Mouse (Mus musculus) left cerebral cortex, postnatal 14 days (tissue): Measurements from ENCODE around the gene Mrpl45. TPM values are rescaled to one million over a fixed set of nuclear protein-coding genes. Genes with fewer than 3 reads are reported as not detected.

Experiments used
- DNase-seq, 2 experiments: peaks; one replicate each; pipeline ENCODE4 v3.0.0; 2021 to 2022; ENCODE audit warnings: low spot score in 2 of 2, mixed read lengths in 1 of 2
- intact Hi-C: fragments of 180-260 bp; cut with DNase I; formaldehyde crosslinking; loops from one replicate; pipeline ENCODE4 v1.15.1; 2025
- total RNA-seq, 2 experiments: library from RNA; stranded (reverse); gene quantifications; 2 replicates each; pipeline ENCODE4 v1.2.3; 2021

The Mrpl45 gene
- total RNA-seq, 2 experiments from 2014 or later, result 18.2 to 20.7 TPM

DNA sequence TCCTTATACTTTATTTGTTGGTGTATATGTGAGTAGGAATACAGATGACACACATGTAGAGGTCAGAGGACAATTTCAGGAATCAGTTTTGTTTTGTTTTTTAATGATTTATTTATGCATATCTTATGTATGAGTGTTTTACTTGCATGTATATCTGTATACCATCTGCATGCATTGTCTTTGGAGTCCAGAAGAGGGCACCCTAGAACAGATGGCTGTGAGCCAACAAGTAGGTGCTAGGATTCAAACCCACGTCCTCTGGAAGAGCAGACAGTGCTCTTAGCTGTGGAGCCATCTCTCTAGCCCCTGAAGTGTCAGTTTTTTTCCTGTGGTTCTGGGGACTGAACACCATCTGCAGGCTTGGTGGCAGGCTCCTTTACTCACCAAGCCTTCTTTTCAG is 9.7 kb downstream of the Mrpl45 start:
- DNase-seq, result no peak
- intact Hi-C loops, result no loop called here

GRCm38 (mm10) chr11:97328148-97328547 is 12.6 kb downstream of the Mrpl45 start:
- intact Hi-C loops, result no loop called here
- peak; percentile 53 to 75 for DNase-seq

GRCm38 (mm10) chr11:97330315-97330714 is 14.8 kb downstream of the Mrpl45 start:
- intact Hi-C loops, result no loop called here

DNA sequence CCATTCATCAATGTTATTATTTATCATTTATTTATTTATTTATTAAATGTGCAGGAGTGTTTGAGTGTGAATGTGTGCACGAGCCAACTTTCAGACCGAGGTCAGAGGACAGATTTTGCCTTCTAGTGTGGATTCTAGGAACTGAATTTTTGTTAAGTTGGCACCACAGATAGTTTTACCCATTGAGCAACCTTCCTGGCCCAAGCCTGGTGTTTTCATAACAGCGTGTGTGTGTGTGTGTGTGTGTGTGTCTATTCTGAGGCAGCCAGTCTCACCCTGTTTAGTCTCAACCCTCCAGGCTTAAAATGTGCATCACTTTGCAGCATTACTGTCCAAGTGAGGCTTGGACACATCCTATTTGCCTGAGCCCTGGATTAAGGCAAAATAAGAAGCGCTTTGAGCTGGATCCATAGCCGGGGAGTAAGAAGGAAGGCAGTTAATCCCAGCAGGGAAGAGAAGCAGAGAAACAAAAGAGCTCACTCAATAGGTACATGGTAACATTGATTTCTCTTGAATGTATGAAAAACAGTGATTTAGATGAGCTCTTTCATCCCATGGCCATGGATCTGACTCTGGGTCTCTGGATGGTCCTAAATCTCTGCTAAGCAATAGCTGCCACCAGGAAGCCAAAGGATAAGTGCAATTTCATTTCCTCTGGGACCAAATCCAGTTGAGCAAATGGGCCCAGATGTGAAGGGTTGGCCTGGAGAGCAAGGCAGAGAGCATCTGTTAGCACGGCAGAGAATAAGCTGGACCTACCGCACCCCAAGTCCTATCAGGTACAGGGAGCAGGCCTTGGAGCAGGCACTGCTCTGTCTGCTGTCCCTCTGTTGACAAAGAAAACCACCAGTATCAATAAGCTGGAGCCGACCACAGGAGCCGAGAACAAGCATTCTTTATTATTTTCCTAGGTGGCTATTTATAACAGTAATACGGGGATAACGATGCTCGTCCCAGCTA is 16.0 kb downstream of the Mrpl45 start:
- intact Hi-C loops, result no loop called here
- DNase-seq, result no peak

More at GRCm38 (mm10) chr11:97330315-97330714, 14.8 kb downstream of the Mrpl45 start:
- DNase-seq, result no peak

DNA sequence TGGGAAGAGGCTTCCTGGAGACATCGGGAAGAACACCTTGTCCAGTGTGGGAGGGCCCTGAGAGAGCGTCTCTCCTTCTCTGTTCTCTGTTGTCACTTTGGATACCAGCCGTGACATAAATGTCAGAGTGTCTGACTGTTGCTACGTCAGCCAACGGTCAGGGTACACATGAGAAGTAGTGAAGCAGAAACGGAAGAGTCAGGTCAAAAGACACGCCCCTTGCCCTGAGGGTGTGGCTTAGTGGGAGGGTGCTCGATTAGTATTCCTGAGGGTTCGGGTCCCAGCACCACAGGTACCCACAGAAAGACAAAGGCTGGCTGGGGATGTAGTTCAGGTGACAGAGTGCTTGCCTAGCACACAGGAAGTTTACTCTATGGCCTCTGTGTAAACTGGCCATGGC is 17.5 kb downstream of the Mrpl45 start:
- DNase-seq, result no peak
- intact Hi-C loops, result no loop called here

GRCm38 (mm10) chr11:97333896-97334295 is 18.4 kb downstream of the Mrpl45 start:
- no peak for DNase-seq
- intact Hi-C loops, result no loop called here

DNA sequence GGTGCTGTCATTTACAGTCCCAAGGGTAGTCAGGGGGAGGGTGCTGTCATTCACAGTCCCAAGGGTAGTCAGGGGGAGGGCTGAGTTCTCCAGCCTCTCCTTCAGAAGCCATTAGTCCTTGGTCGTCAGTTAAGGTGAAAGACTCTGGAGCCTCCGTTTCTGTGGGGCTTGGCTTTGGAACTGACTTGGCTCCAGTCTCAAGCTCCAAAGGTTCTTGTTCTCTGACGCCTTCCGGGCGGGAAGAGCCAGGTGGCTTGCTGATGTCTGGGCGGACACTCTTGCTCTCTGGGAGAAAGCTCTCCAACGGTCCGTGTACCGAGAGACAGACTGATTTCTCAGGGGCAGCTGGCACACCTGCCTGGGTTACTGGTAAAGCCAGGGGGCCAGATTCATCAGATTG is 18.9 kb downstream of the Mrpl45 start:
- DNase-seq, result no peak

GRCm38 (mm10) chr11:97336238-97336637 is 20.7 kb downstream of the Mrpl45 start:
- DNase-seq, result no peak
- intact Hi-C loops, result no loop called here

More for the DNA sequence above, 18.9 kb downstream of the Mrpl45 start:
- intact Hi-C loops, result no loop called here

DNA sequence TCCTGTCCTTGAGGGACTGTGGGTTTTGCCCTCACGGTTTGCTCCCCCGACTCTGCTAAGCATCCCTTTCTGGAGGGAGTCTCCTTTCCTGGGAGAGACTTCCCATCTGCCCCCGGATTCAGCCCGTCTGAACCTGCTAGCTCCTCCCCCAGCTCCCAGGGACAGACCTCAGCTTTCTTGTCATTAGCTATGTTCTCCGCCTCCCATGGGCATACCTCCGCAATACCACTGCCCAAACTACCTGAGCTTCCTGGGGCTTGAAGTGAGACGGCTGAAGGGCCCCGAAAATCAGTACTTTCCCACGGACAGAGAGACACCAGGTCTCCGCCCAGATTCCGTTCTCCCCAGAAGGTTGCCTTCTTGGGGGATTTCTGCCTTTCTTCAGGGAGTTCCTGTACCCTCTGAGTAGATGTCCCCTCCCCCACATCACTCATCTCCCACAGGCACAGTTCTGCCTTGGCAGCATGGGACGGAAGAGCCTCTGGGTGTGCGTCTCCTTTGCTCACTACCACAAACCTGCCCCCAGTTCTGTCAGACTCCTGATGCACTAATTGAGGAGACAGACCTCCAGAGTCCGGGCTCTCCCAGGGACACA is 21.3 kb downstream of the Mrpl45 start:
- DNase-seq, result no peak
- intact Hi-C loops, result no loop called here

GRCm38 (mm10) chr11:97337363-97337762 is 21.8 kb downstream of the Mrpl45 start:
- no peak for DNase-seq
- intact Hi-C loops, result no loop called here

DNA sequence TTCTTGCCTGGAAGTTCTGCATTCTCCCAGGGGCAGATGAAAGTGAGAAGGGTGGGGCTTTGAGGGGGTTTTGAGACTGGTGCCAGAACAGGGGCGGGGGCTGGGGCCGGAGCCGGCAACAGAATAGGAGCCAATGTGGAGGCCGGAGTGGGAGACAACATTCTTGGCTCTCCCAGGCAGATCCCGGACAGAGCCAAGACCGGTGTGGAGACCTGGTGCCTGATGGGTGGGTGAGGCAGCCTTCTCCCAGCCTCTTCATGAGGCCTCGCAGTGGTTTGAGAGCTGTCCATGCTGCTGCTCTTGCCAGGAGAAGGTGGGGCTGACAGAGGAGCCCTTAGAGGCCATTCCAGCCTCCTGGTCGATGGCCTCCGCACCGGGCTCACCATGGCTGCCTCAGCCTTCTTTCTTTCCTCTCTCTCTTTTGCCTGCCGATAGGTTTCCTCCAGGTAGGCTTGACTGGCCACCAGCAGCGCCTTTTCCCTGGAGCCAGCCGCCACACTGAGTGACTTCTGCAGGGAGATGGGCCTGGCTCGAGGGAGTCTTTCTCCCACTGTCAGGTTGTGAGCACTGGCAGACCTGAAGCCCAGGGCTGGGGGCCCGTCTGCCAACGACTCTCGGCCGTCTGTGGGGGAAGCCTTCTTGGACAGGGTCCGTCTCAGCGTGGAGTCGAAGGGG is 22.9 kb downstream of the Mrpl45 start:
- intact Hi-C loops, result no loop called here
- no peak for DNase-seq

DNA sequence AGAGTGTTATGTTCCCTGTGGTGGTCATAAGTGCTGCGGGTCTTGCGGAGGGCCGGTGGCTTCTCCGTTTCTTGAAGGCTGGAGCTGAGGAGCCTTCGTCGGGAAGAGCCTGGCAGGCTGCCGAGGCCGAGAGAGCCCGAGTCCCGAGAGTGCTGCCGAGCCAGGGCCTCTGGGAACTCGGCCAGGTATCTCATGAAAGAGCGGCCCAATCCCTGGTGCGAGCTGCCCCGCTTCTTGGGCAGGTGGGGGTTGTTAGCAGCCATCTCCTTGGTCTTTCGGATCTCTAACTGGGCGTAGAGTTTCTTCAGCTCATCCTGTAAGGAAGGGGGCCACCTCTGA is 23.4 kb downstream of the Mrpl45 start:
- intact Hi-C loops, result no loop called here
- DNase-seq, result peak; percentile 64 to 65

- intact Hi-C loops, result no loop called here
- no peak for DNase-seq
Observed at GRCm38 (mm10) chr11:97343175-97343574, 27.7 kb downstream of the Mrpl45 start.

DNA sequence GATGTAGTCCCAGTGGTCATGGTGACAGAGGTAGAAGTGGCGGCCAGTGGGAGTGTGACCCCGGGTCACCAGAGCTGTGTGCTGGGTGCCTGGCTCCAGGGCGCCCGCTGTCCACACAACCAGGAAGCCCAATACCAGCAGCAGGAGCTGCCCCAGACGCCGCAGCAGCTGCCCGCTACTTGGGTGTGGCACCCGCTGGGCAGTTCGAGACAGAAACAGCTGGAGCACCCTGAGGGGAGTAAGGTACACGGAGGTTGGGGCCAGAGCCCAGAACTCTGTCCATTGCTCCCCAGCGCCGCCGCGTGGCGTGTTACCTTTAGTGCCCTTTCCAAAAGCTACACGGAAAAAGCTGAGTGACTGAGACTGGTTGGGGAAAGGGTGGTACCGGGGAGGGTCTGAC is 28.1 kb downstream of the Mrpl45 start:
- intact Hi-C loops, result no loop called here
- no peak for DNase-seq

GRCm38 (mm10) chr11:97345446-97345845 is 29.9 kb downstream of the Mrpl45 start:
- intact Hi-C loops, result no loop called here
- DNase-seq, result no peak

GRCm38 (mm10) chr11:97346383-97346782 is 30.9 kb downstream of the Mrpl45 start:
- intact Hi-C loops, result no loop called here
- DNase-seq, result no peak

- no peak for DNase-seq
- intact Hi-C loops, result no loop called here
Observed at GRCm38 (mm10) chr11:97347291-97347690, 31.8 kb downstream of the Mrpl45 start.

- peak; percentile 82 to 87 for DNase-seq
- intact Hi-C loops, result no loop called here
Observed at GRCm38 (mm10) chr11:97350035-97350434, 34.5 kb downstream of the Mrpl45 start.

GRCm38 (mm10) chr11:97352027-97352684 is 36.6 kb downstream of the Mrpl45 start, which contains the start of gene Gpr179:
Gpr179 (minus strand) TSS chr11:97352077.
- no peak for DNase-seq
- intact Hi-C loops, result no loop called here
